Mouse (Mus musculus) E14TG2a.4 (cell line): ENCODE data around the gene Cttnbp2nl.
A peak's percentile ranks its signal among the peaks of the same experiment; 100 is the strongest.

Experiments
- H3K27me3 ChIP-seq: 2 replicates; pipeline ENCODE4 v1.6.1; 2014; ENCODE audit warnings: low read length, control low read depth; ENCODE audit not compliant: insufficient read depth
- H3K36me3 ChIP-seq: 2 replicates; pipeline ENCODE4 v1.6.1; 2014; ENCODE audit warnings: low read length, control low read depth; ENCODE audit not compliant: insufficient read depth
- H3K4me1 ChIP-seq: replicated peaks from 2 replicates; pipeline ENCODE4 v1.6.1; 2014; ENCODE audit warnings: low read depth, low read length, control low read depth
- H3K4me3 ChIP-seq: replicated peaks from 2 replicates; pipeline ENCODE4 v1.5.1; 2014; ENCODE audit warnings: mild to moderate bottlenecking, low read length
- H3K9me3 ChIP-seq: 2 replicates; pipeline ENCODE4 v1.6.1; 2014; ENCODE audit warnings: low read length, control low read depth
- CTCF ChIP-seq: conservative IDR thresholded peaks from 2 replicates; pipeline ENCODE4 v1.5.1; 2014; ENCODE audit warnings: low read length
- NANOG ChIP-seq: IDR thresholded peaks from 2 replicates; pipeline ENCODE4 v1.6.1; 2014; ENCODE audit warnings: borderline replicate concordance, low read length, mixed read lengths
- POU5F1 ChIP-seq: IDR thresholded peaks from 2 replicates; pipeline ENCODE4 v1.6.1; 2014; ENCODE audit warnings: low read length, borderline replicate concordance

Gene Cttnbp2nl

DNA sequence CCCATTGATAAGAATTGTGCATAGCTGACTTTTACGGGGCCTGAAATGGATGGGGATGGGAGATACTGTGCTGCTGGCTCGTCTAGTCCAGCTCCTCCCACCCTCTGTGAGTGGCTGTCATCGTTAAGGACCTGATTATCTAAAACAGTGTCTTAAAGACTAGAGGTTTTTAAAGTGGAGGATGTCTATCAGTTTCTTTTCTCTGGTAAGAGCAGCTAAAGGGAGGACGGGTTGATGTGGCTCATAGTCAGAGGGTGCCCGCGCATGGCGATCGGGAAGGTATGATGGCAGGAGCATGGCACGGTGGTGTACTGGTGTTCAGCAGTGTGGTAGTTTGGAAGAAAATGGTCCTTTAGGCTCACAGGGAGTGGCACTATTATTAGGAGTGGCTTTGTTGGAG is 9.7 kb upstream of the Cttnbp2nl start:
- H3K36me3 ChIP-seq = no peaks in the 10 kb centered on the region
- H3K9me3 ChIP-seq = peaks cover 11% of the 10 kb centered on the region; the same call in 1 of the 2 replicates
- no peak overlapping the region for H3K4me3 ChIP-seq
- TF ChIP-seq NANOG (no peak), CTCF (no peak), POU5F1 (no peak)
- peaks cover 6% of the 10 kb centered on the region; the same call in 1 of the 2 replicates for H3K4me1 ChIP-seq
- peaks cover 18% of the 10 kb centered on the region for H3K27me3 ChIP-seq

DNA sequence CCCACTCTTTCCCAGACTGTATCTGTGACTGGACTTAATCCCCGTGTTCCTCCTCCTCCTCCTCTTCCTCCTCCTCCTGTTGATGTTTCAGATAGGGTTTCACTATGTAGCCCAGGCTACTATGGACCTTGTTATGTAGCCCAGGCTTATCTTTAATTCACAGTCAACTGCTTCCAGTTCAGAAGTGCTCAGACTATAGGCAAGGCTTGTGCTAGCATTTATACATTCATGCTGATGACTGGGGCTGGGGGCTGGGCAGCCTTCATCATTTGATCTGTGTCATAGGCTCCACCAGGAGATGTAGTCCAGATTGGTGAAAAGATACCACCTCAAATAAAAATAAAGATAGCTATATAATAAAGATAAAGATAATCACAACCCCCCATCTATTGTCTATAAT is 9.0 kb upstream of the Cttnbp2nl start:
- H3K27me3 ChIP-seq = peaks cover 18% of the 10 kb centered on the region
- peaks cover 11% of the 10 kb centered on the region; the same call in 1 of the 2 replicates for H3K9me3 ChIP-seq
- peaks cover 6% of the 10 kb centered on the region; the same call in 1 of the 2 replicates for H3K4me1 ChIP-seq
- H3K4me3 ChIP-seq = no peak overlapping the region
- no peak for TF ChIP-seq POU5F1
- no peak for TF ChIP-seq CTCF
- no peak for TF ChIP-seq NANOG
- H3K36me3 ChIP-seq = no peaks in the 10 kb centered on the region

DNA sequence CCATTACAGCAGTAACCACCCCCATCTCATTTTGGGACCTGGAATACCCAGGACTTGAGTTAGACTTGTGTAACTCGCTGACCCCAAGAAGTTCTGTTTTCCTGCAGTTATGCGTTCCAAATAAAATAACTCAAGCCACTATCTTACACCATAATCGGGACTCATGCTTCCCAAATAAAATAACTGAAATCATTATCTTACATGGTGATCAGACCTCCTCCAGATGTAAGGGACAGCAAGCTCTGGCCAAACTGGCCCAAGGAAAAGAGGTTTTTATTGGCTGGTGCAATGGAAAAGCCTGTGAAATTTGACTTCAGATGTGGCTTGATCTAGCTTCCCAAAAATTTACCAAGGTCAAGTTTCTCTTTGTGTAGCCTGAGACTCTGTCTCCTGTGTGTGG is 8.6 kb upstream of the Cttnbp2nl start:
- Histone ChIP-seq H3K9me3 (peaks cover 11% of the 10 kb centered on the region; the same call in 1 of the 2 replicates), H3K4me3 (no peak overlapping the region), H3K4me1 (peaks cover 6% of the 10 kb centered on the region; the same call in 1 of the 2 replicates), H3K36me3 (no peaks in the 10 kb centered on the region), H3K27me3 (peaks cover 18% of the 10 kb centered on the region)
- no peak for TF ChIP-seq NANOG
- no peak for TF ChIP-seq CTCF
- TF ChIP-seq POU5F1 = no peak

DNA sequence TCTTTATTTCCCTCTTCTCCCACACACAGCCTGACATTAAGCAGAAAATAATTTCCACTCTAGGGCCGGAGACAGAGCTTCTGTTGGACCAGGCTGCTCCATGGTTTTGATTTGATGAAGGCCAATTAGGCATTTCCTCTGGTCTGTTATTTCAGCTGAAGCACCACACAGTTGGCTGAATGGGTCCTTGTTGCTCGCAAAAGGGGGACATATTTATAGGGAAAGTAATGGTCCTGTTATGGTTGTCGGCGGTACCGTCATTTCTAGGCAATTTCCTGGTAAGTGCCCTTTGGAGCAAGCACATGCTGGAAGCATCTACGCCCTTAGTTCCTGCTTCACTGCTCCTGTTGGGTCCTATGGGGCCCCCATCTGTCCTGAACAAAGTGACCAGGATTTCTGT is 8.0 kb upstream of the Cttnbp2nl start:
- peaks cover 18% of the 10 kb centered on the region for H3K27me3 ChIP-seq
- peaks cover 11% of the 10 kb centered on the region; the same call in 1 of the 2 replicates for H3K9me3 ChIP-seq
- H3K4me1 ChIP-seq = peaks cover 6% of the 10 kb centered on the region
- H3K4me3 ChIP-seq = no peak overlapping the region
- TF ChIP-seq POU5F1 = no peak
- TF ChIP-seq CTCF = no peak
- no peak for TF ChIP-seq NANOG
- no peaks in the 10 kb centered on the region for H3K36me3 ChIP-seq

DNA sequence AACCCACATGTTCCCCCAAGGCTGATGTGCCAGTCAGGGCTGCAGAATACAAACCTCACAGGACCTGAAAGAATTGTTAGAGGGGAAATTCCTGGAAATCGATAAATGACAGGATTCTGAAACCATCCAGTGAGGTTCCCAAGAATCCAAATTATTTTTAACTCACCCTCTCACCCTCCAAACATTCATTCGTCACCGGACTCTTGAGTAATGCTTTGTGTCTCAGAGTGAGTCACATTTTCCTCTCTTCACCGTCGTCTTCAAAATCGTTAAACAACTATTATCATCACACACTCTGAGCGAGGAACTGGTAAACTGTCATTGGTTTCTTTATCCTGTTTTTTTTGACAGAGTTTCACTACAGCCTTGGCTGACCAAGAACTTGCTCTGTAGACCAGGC is 7.0 kb upstream of the Cttnbp2nl start:
- no peaks in the 10 kb centered on the region for H3K36me3 ChIP-seq
- H3K27me3 ChIP-seq = peaks cover 18% of the 10 kb centered on the region
- no peak for TF ChIP-seq POU5F1
- TF ChIP-seq CTCF = no peak
- TF ChIP-seq NANOG = no peak
- H3K4me3 ChIP-seq = no peak overlapping the region
- H3K4me1 ChIP-seq = peaks cover 16% of the 10 kb centered on the region
- peaks cover 7% of the 10 kb centered on the region; the same call in 1 of the 2 replicates for H3K9me3 ChIP-seq

DNA sequence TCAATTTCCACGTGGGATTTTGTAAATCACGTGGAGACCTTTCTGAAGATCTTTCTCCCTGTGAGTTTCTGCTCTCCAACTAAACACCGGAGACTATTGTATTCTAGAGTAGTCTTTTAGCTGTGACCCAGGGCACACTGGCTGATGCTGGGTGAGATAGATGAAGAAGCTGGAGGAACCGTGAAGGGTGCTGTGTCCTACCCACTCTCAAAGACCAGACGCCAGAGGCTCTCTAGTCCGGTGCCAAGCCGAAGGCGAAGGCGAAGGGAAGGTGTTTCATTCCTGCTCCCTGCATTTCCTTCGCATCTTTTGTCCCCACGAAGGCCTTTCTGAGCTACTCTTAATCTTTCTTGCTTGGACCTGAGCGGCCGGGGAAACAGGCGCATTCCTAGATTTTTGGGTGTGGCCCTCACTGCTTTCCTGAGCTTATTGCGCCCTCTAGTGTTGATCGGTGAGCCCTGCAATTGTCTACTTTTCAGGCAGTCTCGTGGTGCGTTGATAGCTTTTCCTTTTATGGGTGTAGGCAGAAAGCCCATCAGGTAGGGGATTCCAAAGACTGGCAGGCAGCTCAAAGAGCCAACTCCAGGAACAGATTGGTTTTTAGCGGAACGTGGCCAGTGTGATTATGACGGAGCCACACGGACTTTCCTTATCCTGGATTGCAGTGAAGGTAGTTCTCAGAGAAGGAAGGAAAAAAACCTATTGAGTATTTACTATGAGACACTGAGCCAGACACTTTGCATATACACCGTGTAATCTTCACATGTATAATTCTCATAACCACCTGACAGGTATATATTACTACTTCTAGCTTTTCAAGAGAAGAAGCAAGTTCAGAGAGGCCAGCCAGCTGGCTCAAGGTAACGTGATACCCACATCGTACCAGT is 5.9 kb upstream of the Cttnbp2nl start:
- peaks cover 2% of the 10 kb centered on the region; the same call in 1 of the 2 replicates for H3K9me3 ChIP-seq
- no peaks in the 10 kb centered on the region for H3K36me3 ChIP-seq
- TF ChIP-seq POU5F1 = no peak
- peak; percentile 92 for TF ChIP-seq CTCF
- no peak for TF ChIP-seq NANOG
- peaks cover 24% of the 10 kb centered on the region for H3K4me1 ChIP-seq
- peak overlapping the region; percentile 55 for H3K4me3 ChIP-seq
- H3K27me3 ChIP-seq = peaks cover 18% of the 10 kb centered on the region

DNA sequence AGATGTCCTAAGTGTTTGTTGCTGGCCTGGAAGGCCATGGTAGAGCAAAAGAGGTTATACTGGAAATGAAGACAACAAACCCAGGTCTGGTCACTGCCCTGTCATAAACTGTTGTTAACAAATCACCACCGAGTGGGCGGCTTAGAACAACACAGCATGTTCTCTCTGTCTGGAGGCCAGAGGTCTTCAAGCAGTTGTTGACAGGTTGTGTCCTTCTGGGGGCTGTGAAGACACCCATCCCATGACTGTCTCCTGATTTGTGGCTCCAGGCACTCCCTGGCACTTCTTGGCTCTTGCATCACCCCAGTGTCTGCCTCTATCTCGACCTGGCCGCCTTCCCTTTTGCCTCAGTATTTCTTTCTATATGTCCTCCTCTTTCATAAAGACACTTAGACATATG is 2.7 kb upstream of the Cttnbp2nl start:
- Histone ChIP-seq H3K4me1 (peaks cover 46% of the 10 kb centered on the region), H3K9me3 (no peaks in the 10 kb centered on the region), H3K27me3 (peaks cover 8% of the 10 kb centered on the region), H3K36me3 (no peaks in the 10 kb centered on the region), H3K4me3 (no peak overlapping the region)
- no peak for TF ChIP-seq CTCF
- TF ChIP-seq POU5F1 = no peak
- no peak for TF ChIP-seq NANOG

DNA sequence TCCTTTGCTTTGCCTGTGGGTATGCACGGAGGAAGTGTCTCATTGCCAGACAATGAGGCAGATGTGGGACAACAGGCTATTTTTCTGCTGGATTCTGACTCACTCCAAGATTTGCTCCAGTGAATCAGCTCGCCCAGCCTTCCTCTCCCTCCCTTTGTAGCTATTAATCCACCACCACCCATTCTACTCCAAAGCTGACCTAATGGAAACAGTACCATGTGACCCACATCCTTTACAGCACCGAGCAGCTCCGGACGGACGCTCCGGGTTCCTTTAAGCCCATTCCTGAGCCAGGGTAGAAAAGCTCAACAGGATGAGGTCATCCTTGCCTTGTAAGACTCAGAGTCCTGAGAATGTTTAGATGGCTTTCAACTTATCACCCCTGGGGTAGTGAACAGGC is 2.0 kb upstream of the Cttnbp2nl start:
- Histone ChIP-seq H3K36me3 (no peaks in the 10 kb centered on the region), H3K4me1 (peaks cover 49% of the 10 kb centered on the region), H3K4me3 (no peak overlapping the region; the same call in 1 of the 2 replicates), H3K9me3 (no peaks in the 10 kb centered on the region), H3K27me3 (peaks cover 5% of the 10 kb centered on the region)
- TF ChIP-seq POU5F1 (no peak), CTCF (no peak), NANOG (no peak)
